Mouse (Mus musculus) limb, embryonic 14.5 days (tissue): ENCODE measurements around the gene Arhgdig. TPM values are rescaled to one million over a fixed set of nuclear protein-coding genes. Genes with fewer than 3 reads are reported as not detected.
A peak's percentile ranks its signal among the peaks of the same experiment; 100 is the strongest.

Experiments
- ATAC-seq: fragments of 200-750 bp; cut with Nextera tagmentation; 2 replicates; pipeline ENCODE4 v1.8.0; 2017; ENCODE audit warnings: low read depth, moderate number of reproducible peaks, moderate TSS enrichment; ENCODE audit not compliant: low FRiP score
- DNase-seq: peaks from one replicate; pipeline ENCODE4 v3.0.0-alpha.2; 2015; ENCODE audit warnings: low spot score
- H3K27ac ChIP-seq: fragments of 300-500 bp; sonication (generic); replicated peaks from 2 replicates; pipeline ENCODE4 v1.5.1; 2014; ENCODE audit warnings: low read depth, mild to moderate bottlenecking, low read length, moderate library complexity, mixed read lengths
- H3K27me3 ChIP-seq: fragments of 300-500 bp; sonication (generic); 2 replicates; pipeline ENCODE4 v1.6.1; 2014; ENCODE audit warnings: low read length, mixed read lengths; ENCODE audit not compliant: control insufficient read depth, insufficient read depth
- H3K36me3 ChIP-seq: fragments of 300-500 bp; sonication (generic); 2 replicates; pipeline ENCODE4 v1.6.1; 2014; ENCODE audit warnings: mild to moderate bottlenecking, low read length, moderate library complexity, mixed read lengths; ENCODE audit not compliant: control insufficient read depth, insufficient read depth
- H3K4me1 ChIP-seq: fragments of 300-500 bp; sonication (generic); 2 replicates; pipeline ENCODE4 v1.6.1; 2014; ENCODE audit warnings: antibody characterized with exemption, low read length, mixed read lengths; ENCODE audit not compliant: control insufficient read depth, insufficient read depth
- H3K4me2 ChIP-seq: fragments of 300-500 bp; sonication (generic); replicated peaks from 2 replicates; pipeline ENCODE4 v1.6.1; 2014; ENCODE audit warnings: low read depth, mild to moderate bottlenecking, low read length, moderate library complexity; ENCODE audit not compliant: severe bottlenecking
- H3K4me3 ChIP-seq: fragments of 300-500 bp; sonication (generic); replicated peaks from 2 replicates; pipeline ENCODE4 v1.5.1; 2014; ENCODE audit warnings: low read length
- H3K9ac ChIP-seq: fragments of 300-500 bp; sonication (generic); 2 replicates; pipeline ENCODE4 v1.6.1; 2014; ENCODE audit warnings: mild to moderate bottlenecking, low read depth, low read length, moderate library complexity; ENCODE audit not compliant: severe bottlenecking
- H3K9me3 ChIP-seq: fragments of 300-500 bp; sonication (generic); 2 replicates; pipeline ENCODE4 v1.6.1; 2016; ENCODE audit warnings: low read length; ENCODE audit not compliant: control insufficient read depth
- POLR2A ChIP-seq: fragments of 200-500 bp; IDR thresholded peaks from 2 replicates; pipeline ENCODE4 v1.8.0; 2012; ENCODE audit warnings: inconsistent platforms, mild to moderate bottlenecking, moderate library complexity, borderline replicate concordance; ENCODE audit not compliant: insufficient read depth, insufficient read length; ENCODE audit errors: extremely low read depth
- WGBS: fragments of 180-500 bp; shearing (Covaris S2); extraction: QIAGEN DNeasy Blood & Tissue Kit; methylation state at CpG from one replicate; pipeline ENCODE4 v1.1.7; 2014; 5-methylcytosine and 5-hydroxymethylcytosine counted together
- polyA plus RNA-seq, 2 experiments: library from polyadenylated mRNA; depleted of rRNA in 1 of 2; stranded (reverse) in 1 of 2; unstranded in 1 of 2; fragments of >200 nt; fragmentation: Nextera tagmentation in 1 of 2; extraction: Ambion mirVana in 1 of 2; gene quantifications; 2 replicates each; pipeline versions ENCODE4 v1.2.1 to v1.2.3; 2012 to 2014

Gene Arhgdig
- polyA plus RNA-seq, 2 experiments, result 7.0 to 10.0 TPM

- 68% methylated on average over 10 of the region's 10 CpGs for WGBS
Observed at GRCm38 (mm10) chr17:26237667-26238066, 30.1 kb upstream of the Arhgdig start.

DNA sequence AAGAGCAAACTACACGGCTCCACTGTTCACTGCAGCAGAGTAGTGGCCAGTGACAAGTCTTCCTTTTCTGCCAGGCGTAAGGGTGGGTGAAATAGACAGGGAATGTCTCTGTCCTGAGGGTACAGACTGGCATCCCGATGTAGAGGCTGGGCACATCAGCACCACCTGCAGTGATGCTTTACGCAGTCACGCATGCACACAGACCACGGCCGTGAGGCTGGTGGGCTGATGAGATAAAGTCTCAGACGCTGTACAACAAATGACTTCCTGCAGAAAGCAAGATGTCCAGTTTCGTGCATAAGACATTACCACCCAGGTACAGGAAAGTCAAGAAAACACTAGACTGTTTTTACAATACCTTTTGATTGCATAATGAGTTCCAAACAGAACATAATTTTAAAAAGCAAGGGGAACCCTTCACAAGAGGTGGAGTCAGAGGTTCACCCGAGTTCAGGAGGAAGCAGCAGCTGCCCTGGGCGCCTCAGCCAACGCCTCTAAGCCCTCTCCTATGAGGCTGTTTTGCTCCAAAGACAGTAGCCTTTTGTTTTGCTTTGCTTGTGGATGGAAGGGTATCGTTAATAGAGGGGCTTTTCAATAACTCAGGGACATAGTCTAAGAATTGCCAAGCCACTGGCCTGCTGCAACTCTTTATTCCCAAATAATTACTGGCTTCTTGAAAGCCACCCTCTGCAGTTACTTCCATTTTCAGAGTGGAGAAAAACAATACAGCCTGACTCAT is 27.7 kb upstream of the Arhgdig start:
- Histone ChIP-seq H3K27ac (peak overlapping the region; percentile 3; the same call in 1 of the 2 replicates), H3K4me1 (peaks cover 10% of the 10 kb centered on the region; the same call in 1 of the 2 replicates), H3K4me2 (no peak overlapping the region), H3K4me3 (no peak overlapping the region), H3K9me3 (no peaks in the 10 kb centered on the region), H3K36me3 (no peaks in the 10 kb centered on the region), H3K9ac (no peak overlapping the region), H3K27me3 (no peaks in the 10 kb centered on the region)
- 44% methylated on average over 13 of the region's 13 CpGs for WGBS
- peak; percentile 23; the same call in 1 of the 2 replicates for ATAC-seq
- TF ChIP-seq POLR2A, result no peak
- no peak for DNase-seq

More at GRCm38 (mm10) chr17:26237667-26238066, 30.1 kb upstream of the Arhgdig start:
- Histone ChIP-seq H3K4me1 (peaks cover 10% of the 10 kb centered on the region; the same call in 1 of the 2 replicates), H3K4me2 (no peak overlapping the region), H3K9me3 (no peaks in the 10 kb centered on the region), H3K9ac (no peak overlapping the region), H3K27me3 (no peaks in the 10 kb centered on the region), H3K27ac (no peak overlapping the region), H3K36me3 (no peaks in the 10 kb centered on the region), H3K4me3 (no peak overlapping the region)
- no peak for TF ChIP-seq POLR2A
- ATAC-seq (no peak), DNase-seq (no peak)

- H3K9ac ChIP-seq, result no peak overlapping the region
- no peaks in the 10 kb centered on the region for H3K36me3 ChIP-seq
- no peak overlapping the region for H3K4me2 ChIP-seq
- H3K9me3 ChIP-seq, result no peaks in the 10 kb centered on the region
- no peak overlapping the region for H3K27ac ChIP-seq
- whole genome bisulfite sequencing, result 89% methylated on average over 8 of the region's 8 CpGs
- no peak for TF ChIP-seq POLR2A
- ATAC-seq, result no peak
- no peak overlapping the region for H3K4me3 ChIP-seq
- peaks cover 10% of the 10 kb centered on the region; the same call in 1 of the 2 replicates for H3K4me1 ChIP-seq
- no peak for DNase-seq
- H3K27me3 ChIP-seq, result no peaks in the 10 kb centered on the region
Observed at GRCm38 (mm10) chr17:26234386-26234785, 26.8 kb upstream of the Arhgdig start.

- peaks cover 10% of the 10 kb centered on the region; the same call in 1 of the 2 replicates for H3K4me1 ChIP-seq
- WGBS, result 72% methylated on average over 8 of the region's 8 CpGs
- DNase-seq, result no peak
- no peaks in the 10 kb centered on the region for H3K9me3 ChIP-seq
- no peaks in the 10 kb centered on the region for H3K36me3 ChIP-seq
- H3K4me3 ChIP-seq, result no peak overlapping the region
- no peaks in the 10 kb centered on the region for H3K27me3 ChIP-seq
- H3K4me2 ChIP-seq, result no peak overlapping the region
- no peak for ATAC-seq
- no peak for TF ChIP-seq POLR2A
- H3K27ac ChIP-seq, result no peak overlapping the region
- no peak overlapping the region for H3K9ac ChIP-seq
Observed at GRCm38 (mm10) chr17:26232863-26233262, 25.3 kb upstream of the Arhgdig start.

GRCm38 (mm10) chr17:26231156-26231555 is 23.6 kb upstream of the Arhgdig start:
- no peak for ATAC-seq
- WGBS, result 87% methylated on average over 5 of the region's 5 CpGs
- no peak for TF ChIP-seq POLR2A

DNA sequence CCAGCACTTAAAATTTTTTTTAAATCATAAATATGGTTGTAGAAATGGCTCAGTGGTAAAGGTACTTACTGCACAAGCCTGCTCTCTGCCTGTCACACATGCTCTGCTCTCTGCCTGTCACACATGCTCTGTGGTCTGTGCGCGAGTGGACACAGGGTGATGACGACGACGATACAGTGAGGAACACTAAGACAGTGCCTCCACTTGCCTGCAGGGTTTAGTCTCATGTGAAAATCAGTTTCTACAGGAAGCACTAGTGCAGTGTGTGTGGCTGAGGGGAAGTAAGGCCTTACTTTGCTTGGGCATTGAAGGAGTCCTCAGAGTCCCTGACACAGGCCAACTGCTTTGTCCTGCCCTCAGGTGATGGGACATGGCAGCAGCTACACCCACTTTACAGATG is 22.2 kb upstream of the Arhgdig start:
- ATAC-seq, result no peak
- Histone ChIP-seq H3K9ac (no peak overlapping the region), H3K36me3 (no peaks in the 10 kb centered on the region), H3K4me2 (no peak overlapping the region), H3K27me3 (no peaks in the 10 kb centered on the region), H3K9me3 (no peaks in the 10 kb centered on the region), H3K4me1 (no peaks in the 10 kb centered on the region), H3K4me3 (no peak overlapping the region), H3K27ac (no peak overlapping the region)
- 88% methylated on average over 5 of the region's 5 CpGs for WGBS
- TF ChIP-seq POLR2A, result no peak
- DNase-seq, result no peak

More at GRCm38 (mm10) chr17:26231156-26231555, 23.6 kb upstream of the Arhgdig start:
- H3K27ac ChIP-seq, result no peak overlapping the region
- H3K9me3 ChIP-seq, result no peaks in the 10 kb centered on the region
- H3K4me3 ChIP-seq, result no peak overlapping the region
- no peak overlapping the region for H3K9ac ChIP-seq
- H3K4me1 ChIP-seq, result peaks cover 10% of the 10 kb centered on the region; the same call in 1 of the 2 replicates
- H3K4me2 ChIP-seq, result no peak overlapping the region
- H3K27me3 ChIP-seq, result no peaks in the 10 kb centered on the region
- H3K36me3 ChIP-seq, result no peaks in the 10 kb centered on the region
- DNase-seq, result no peak
